Mouse (Mus musculus): ENCODE measurements around the gene Txndc5.

DNA sequence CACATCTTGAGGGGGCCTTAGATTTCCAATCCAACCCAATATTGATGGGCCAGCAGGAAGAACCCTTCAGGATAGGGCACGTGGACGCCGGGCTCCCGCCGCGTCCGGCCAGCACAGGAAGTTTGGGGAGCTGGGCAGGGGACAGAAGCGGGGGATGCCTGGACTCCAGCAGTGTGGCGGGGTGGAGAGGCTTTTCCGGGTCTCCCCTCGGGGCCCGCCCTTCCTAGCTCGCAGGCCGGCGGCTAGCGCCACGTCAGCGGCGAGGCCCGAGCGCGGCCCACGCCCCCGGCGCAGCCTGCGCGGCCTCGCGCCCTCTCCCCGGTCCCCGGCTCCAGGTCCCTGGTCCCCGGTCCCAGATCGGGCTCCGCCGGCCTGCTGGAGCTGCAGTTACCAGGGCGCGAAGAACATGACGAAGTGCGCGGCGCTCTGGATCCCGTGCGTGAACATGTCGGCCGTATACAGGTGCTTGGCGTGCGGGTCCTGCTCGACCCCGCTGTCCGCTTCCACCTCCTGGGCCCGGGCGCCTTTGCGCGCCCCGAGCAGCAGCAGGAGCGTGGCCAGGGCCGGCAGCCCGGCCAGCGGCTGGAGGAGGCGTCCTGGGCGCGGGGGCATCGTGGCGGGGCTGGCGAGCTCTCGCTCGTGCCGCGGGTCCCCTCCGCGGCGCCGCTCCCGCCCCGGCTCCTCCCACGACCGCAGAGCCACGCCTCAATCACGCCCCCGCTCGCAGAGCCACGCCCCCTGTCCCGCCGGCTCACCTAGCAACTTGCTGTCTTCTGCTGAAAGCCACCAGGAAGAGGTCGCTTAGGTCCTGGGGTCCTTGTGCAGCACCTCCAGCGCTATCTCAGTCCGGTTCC lies 600 bp downstream of the Txndc5 start:
- TF ChIP-seq POLR2A (IDR thresholded peaks at IDR 0.05; ENCODE audit: low read depth, low read length) (peak; percentile 74), CTCF (conservative IDR thresholded peaks at IDR 0.05 in 1 of 2, IDR thresholded peaks at IDR 0.05 in 1 of 2; ENCODE audit: low read depth in 2 of 2, low read length in 2 of 2) (no peak), TCF12 (IDR thresholded peaks at IDR 0.05; ENCODE audit: low read depth, low read length) (peak; percentile 32; the same call in 1 of the 2 replicates), ZKSCAN1 (IDR thresholded peaks at IDR 0.05; ENCODE audit: borderline replicate concordance, low read depth, low read length) (no peak), UBTF (IDR thresholded peaks at IDR 0.05; ENCODE audit: low read depth, low read length) (peak; percentile 83), CHD2 (IDR thresholded peaks at IDR 0.05; ENCODE audit: low read length) (no peak), POLR2AphosphoS2 (IDR thresholded peaks at IDR 0.05; ENCODE audit: low read depth, low read length) (no peak), CHD1 (IDR thresholded peaks at IDR 0.05; ENCODE audit: low read depth, low read length) (no peak)

Measured in CH12.LX (cell line).